Mouse (Mus musculus) layer of hippocampus, postnatal 25 days (tissue): ENCODE data around the gene Slc2a13. TPM values are rescaled to one million over a fixed set of nuclear protein-coding genes. Genes with fewer than 3 reads are reported as not detected.

Experiments
- DNase-seq, 2 experiments: peaks; one replicate each; pipeline ENCODE4 v3.0.0; 2022; ENCODE audit warnings: mixed read lengths in 2 of 2, low spot score in 1 of 2; ENCODE audit errors: extremely low spot score in 1 of 2
- total RNA-seq, 2 experiments: library from RNA; stranded (reverse); gene quantifications; 2 replicates each; pipeline ENCODE4 v1.2.3; 2021

The Slc2a13 gene
- total RNA-seq, result 10 to 100 TPM; 66.9 to 71.3 TPM

DNA sequence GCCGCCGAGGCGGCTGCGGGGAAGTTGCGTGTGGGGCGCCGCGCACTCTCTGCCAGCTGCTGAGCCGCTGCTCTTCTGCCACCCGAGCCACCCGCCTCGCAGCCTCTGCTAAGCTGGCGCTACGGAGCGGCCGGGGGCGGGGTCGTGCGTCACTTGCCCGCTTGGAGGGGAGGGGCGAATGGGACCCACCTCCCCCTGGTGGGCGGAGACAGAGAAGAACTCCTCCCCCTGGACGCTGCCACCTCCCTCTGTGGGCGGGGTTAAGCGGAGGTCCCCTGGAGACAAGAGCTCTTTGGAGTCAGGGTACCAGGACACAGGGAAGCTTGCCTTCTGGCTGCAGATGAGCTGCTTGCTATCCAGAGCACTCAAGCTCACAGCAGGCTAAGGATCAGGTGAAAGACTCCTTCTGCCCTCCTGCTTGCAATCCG is at the start of gene Slc2a13:
Slc2a13 (minus strand) TSS at position 151 of the 428 bp plus-strand sequence.
- peak; percentile 79 to 83 for DNase-seq

DNA sequence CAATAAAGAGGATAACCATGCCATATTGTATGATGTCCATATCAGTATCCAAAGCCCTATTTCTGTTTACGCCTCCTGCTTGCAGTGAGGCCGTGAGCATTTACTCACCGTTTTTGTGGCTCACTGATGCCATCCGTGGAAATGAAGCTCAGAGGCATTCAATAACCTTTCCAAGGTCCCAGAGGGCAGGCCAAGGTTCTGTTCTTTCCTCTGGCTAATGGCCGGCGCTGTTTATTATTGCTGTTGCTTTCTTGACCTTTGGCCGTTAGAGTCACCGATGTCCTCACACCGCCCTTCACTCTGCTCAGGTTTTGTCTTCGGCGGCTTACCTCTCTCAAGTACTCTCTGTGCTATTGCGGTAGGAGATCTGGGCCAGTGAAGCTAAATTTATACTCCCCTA is 43.0 kb upstream of the Slc2a13 start:
- no peak for DNase-seq

DNA sequence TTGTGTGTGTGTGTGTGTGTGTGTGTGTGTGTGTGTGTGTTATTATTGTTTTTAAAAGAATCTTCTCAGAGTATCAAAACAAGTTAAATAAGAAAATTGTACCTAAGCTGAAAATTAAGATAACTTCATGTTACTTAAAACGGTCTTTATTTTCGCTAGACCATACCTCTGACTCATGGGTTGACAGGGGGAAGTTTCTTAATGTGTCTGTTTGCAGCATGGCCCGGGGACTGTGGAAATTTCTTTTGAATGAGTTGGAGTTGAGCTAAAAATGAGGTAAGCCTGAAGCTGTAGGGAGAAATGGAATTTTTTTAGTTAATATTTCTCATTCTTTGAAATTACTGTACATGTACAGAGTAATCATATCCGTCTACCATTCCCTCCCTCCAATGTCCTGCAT is 42.5 kb upstream of the Slc2a13 start:
- DNase-seq, result no peak

DNA sequence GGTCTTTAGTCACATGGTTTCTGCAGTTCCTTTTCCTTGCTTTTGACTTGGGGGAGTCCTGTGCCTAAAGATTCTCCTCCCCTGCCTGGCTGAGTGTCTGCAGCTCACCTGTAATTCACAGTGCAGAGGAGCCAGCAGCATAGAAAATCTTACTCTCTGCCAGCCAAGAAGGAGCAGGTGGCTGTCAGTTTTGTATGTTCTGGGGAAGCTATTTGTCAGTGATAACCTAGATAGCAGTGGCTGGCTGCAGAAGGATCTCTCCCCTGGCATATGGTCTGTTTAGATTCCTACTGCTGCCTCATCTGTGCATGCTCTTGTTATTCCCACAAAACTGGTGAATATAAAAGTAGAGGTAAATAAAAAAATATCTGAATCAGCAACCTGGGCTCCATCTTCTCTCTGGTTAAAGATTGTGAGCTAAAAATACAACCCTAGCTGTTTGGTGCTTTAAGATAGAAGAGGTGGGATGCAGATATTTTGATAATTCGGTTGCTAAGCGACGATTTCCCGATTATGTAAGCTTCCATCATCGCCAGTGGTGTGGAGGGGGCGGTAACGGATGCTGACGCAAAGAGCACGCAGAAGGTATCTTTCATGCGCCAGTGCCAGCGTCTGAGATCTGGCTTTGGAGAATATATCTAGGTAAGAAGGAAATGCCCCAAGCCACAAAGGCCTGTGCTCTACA is 41.1 kb upstream of the Slc2a13 start:
- DNase-seq, result peak; percentile 42 to 45

DNA sequence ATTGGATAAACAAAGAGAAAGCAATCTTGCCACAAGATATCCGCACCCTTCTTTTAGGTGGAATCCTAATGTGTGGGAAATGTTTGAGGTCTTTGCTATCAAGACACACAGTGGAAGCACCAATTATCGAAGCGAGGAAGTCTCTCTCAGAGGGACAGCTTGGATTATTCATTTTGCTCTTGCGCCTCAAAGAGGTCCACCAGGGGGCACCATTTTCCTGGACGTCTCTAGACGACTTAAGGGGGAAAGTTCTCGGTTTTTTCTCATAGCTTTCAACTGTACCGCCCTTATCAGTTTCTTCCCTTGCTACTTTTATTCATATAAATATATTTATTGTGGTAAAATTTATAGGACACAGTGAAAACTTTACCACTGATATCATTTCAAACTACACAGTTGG is 36.7 kb upstream of the Slc2a13 start:
- DNase-seq, result peak; percentile 20 to 79

DNA sequence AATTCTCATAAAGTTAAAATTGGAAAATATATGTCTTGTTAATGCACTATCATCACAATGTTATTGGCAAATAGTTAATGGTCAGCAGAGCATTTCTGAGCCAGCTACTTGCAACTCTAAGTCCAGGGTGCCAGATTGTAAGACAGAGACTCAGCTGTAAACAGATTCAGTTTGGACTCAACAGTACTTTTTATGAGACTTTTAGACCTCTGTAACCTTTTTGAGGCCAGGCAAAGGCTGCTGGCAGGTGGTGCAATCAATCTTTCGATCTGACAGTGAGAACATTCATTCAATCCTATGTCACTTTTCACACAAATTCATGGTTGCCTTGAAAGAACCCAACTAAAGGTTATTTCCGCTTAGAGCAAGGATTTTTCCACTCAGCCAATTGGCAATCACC is 35.8 kb upstream of the Slc2a13 start:
- DNase-seq, result no peak

DNA sequence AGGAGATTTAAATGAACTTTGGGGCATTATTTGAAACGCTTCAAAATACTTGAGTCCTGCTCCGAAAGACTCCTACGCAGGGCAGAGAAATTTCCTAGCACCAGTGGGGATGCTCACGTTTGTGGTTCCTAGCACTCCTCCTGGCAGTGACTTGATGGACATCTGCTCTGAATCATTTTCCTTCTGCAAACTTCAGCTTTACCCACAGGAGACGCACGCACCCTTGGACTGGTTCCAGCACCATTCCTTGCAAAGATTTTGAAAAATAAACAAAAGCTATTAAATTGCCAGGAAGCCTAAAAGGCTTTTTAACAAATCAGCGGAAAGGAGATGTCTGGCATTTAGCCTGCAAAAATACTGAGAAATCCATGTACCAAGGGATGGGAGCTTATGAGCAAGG is 28.1 kb upstream of the Slc2a13 start:
- DNase-seq, result peak in 1 of 2 experiments; percentile 32

DNA sequence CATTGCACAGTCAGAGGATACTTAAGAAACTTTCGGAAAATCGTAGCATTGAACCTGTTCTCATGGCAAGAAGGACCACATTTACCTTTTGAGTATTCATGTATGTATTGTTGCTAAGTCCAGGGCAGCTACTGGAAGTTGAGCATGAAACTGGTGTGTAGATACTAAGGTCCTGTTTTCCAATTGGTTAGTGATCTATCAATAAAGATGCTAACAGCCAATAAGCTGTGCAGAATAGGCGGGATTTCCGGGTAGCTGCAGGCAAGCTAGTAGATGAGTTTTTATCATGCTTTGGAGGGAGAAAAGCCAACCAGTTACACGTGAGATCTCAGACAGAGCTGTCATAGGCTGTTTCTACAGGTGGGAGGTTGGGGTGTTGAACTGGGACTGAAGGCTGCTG is 24.2 kb upstream of the Slc2a13 start:
- no peak for DNase-seq

DNA sequence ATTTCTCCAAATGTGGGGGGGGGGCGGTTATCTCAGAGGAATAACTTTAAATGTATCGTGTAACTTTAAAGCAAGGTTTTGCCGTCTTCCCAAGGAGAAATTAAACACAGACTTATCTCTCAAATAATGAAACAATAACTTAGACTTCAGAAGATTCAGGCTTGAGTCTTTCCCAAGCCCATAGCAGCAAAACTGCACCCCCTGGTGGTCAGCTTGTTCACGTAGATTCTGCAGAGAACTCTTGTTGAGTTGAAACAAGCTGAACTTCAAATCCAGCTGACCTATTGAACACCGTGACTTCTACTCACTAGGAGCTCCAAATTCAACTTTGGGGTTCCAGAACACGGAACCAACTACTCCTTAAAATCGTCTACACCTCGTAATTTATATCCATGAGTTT is 1.4 kb upstream of the Slc2a13 start:
- peak; percentile 70 to 96 for DNase-seq

DNA sequence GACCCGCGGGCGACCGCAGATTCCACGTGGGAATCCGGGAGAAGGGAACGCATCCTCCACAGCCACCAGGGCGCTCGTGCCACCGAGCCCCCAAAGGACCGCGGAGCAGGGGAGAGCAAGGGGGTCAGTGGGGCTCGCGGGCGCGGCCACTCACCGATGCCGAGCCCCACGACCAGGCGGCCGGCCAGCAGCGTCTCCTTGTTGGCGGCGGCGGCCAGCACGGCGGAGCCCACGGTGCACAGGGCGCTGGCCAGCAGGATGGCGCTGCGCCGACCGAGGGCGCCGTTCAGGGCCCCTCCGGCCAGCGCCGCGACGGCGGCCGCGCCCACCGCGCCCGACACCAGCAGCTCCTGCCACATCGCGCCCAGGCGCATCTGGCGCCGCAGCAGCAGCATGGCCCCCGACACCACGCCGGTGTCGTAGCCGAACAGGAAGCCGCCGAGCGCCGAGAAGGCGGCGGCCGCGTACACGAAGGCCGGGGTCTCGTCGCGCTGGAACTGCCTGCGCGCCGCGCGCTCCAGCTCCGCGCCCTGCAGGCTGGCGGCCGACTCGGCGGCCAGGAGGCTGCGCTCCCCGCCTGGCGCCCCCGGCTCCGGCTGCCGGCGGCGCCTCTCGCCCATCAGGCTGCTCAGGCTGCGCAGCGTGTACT is 516 bp downstream of the Slc2a13 start:
- DNase-seq, result peak; percentile 6 to 33

DNA sequence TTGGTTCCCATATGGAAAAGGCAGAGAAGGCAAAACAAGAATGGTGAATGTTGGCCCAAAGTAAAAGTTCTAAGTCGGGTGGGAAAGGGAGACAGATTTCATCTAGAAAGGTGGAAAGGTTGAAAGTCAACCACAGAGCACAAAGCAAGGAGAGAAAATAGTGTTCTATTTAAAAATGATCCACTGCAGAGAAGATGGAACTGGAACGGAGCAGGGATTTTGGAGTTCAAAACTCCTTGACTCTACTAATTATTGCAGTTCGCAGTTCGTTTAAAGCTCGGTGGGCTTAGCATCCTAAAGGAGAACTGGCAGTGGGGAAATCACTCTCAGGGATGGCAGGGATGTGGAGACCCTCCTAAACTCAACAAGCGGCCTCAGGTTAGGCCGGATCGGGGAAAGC is 1.1 kb downstream of the Slc2a13 start:
- DNase-seq, result no peak

DNA sequence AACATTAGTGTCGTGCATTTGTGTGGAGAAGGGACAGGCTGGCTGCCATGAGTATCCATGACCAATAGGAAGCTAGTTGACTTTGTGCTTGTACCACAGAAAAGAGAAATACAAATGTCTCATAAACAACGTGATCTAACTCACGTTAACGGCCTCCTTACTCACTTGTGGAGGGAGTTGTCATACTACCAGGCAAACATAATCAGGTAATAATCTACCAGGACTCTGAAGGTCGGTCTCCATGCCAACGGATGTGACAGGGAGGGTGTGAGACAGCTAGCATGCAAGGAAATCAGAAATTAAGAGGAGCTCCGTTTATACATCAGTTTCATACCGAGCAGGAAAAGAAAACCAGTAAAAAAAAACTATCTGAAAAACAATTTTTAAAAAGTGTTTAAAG is 6.3 kb downstream of the Slc2a13 start:
- no peak for DNase-seq

DNA sequence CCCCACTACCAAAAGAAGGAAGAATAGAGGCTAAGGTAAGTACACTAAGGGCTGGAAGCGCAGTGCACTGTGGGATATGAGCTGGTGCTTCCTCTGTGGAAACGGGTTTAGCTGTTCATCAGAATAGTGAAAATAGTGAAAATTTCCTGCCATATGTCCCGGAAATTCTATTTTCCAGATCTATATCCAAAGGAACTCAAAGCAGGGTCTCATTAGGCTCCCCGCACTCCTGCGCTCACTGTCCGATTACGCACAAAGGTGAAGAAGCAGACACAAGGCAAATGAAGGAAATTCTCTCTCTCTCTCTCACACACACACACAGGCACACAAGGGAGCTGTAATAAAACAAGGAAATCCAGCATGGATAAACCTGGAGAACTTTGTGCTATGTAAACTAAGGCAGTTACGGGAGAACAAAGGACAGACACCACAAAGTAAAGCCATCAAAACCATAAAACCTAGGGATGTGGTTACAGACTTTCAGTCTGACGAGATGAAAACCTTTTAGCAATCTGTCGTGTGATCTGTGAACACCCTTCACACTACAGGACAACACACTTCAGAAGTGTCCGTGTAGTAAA is 7.9 kb downstream of the Slc2a13 start:
- no peak for DNase-seq

DNA sequence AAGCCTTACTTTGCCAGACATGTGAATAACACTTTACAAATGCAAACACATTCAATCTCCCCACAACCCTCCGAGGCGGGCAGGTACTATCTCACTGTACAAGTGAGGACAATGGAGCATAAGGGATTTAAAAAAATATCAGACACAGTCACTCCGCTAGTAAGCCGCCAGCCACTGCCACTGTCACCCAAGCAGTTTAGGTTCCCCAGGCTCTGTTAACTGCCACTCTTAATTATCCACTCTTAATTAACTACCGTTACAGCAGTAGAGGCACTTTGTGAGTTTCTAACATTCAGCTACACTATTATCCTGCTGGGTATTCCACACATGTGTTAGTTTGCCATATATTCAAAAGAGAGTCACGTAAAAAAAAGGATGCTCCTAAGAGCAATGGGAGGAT is 11.3 kb downstream of the Slc2a13 start:
- no peak for DNase-seq

DNA sequence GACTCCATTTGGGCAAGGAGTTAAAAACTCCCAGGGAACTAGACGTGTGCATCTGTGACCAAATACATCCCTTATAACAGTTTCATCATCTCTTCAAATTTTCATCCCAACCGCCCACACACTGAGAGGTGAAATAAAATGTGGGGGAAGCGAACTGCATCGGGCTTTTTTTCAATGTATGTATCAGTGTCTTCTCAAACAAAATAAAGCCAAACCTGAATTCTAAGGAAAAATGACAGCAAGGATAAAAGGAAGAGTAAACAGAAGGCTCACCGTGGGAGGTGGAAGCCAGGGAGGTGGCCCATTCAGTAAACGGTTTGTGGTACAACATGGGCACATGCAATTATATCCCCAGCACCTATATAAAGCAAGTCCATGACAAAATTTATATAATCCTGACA is 17.7 kb downstream of the Slc2a13 start:
- no peak for DNase-seq

DNA sequence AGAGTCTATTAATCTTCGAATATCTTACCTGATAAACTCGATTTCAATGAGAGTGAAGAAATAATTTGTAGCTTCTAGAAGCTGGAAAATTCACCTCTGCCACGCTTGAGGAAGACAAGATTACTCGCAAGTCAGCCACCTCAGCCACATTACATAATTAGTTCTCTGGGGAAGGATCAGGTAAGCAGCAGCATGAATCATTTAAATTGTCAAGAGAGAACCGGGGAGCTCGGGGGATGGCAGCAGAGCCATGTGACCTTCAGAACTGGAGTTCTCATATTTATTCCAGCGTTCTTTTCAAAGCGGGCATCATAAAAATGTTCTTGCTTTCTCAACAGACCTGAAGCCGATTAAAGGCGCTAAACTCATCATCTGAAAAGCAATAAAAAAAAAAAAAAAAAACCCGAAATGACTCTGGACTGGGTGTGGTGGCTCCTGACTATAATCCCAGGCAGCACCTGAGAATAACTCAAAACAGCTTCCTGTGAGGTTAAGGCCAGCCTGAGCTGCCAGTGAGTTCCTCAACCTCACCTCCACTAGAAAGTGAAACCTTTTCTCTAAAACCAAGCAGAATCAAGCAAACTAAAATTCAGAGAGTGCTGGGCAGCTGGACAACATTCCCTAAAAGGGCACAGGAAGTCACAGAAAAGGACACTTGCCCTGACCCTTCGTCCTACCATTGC is 24.3 kb downstream of the Slc2a13 start:
- no peak for DNase-seq

DNA sequence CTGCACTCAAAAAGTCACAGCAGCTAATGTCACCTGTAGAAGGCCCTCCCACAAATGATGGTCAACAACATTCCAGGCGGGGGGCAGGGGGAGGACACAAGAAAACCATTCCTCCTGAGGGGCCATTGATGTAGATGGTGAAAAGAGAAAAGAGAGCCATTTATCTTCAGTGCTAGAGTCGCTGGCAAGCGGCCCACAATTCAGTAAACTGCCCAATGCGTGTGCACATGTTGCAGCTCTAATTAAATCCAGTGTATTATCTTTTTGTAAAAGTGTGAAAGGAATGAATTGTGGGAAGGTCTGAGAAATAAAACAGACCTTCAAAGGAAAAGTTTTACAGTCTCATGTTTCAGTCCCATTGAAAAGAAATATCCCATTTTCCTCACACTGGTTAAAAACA is 28.5 kb downstream of the Slc2a13 start:
- DNase-seq, result no peak

DNA sequence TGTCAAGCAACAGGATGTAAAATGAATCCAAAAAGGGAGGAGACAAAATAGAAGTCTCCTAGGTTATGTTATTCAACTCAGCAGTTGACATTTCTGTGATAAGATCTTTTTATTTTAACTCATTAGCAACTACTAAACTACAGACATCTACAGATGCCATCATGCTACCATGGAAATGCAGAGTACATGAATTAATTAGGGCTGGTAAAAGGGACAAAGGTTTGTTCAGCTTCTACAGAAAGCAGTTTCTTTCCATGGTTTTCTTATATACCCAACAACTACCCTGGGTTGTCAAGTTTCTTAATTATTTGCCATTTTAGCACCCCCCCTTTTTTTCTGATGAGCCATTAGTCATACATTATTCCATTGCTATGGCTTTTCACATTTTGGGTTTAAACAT is 34.6 kb downstream of the Slc2a13 start:
- no peak for DNase-seq

DNA sequence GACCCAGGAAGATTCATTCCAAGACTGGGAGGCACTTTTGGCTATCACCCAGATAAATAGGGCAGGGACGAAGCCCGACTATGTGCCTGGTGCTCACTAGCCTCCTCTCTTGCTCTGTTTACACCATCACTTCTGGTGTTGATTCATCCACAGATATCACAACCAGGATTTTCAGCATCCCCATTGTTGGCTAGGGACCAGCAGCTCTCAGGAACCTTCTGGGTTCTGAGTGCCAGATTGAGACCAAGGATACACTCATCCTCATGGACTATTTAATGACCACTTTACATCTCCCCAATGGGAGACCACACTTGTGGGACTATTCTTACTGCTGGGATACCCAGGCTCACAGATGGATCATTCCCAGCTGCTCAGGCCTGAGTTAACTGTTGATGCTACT is 46.2 kb downstream of the Slc2a13 start:
- no peak for DNase-seq

DNA sequence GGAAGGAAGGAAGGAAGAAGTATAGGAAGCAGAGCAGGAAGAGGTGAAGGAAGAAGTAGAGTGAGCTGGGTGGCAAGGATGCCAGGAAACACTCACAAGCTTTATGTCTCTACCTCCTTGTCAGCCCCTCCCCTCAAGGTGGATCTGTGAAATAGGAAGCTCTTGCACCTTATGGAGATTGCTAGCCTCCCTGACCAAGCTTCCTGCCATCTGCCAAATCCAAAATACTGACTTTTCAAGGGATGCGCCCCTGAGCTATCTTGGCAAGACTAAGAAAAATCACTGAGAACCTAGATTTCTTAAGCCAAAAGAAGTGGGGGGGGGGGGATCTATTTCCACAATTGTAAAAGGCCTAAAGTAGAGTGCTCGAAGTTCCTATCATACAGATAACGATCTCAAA is 46.9 kb downstream of the Slc2a13 start:
- no peak for DNase-seq

DNA sequence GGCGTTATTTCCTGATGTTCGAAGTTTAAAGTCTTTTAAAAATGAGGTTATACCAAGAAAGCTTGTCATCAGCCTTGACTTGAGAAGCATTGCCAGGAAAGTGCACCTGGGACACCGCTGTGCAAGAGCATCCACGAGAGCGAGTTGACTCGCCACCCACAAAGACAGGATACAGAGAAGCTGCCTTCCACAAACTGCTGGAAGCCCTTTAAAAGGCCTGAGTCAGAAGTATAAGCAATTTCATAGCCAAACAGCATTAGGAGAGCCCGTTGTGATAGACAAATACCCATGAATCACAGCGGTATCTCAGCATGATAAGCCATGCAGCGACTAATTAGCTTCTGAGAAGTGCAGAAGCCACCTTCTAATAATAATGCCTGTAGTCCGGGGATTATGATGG is 48.6 kb downstream of the Slc2a13 start:
- no peak for DNase-seq
